Mouse (Mus musculus) forebrain, postnatal 0 days (tissue): ENCODE measurements around the gene Fxyd5. TPM values are rescaled to one million over a fixed set of nuclear protein-coding genes. Genes with fewer than 3 reads are reported as not detected.

ENCODE experiments used
- ATAC-seq: fragments of 200-750 bp; cut with Nextera tagmentation; 2 replicates; pipeline ENCODE4 v1.8.0; 2017; ENCODE audit warnings: mild to moderate bottlenecking, moderate library complexity
- DNase-seq: peaks from one replicate; pipeline ENCODE4 v3.0.0-alpha.2; 2015
- H3K27ac ChIP-seq: fragments of 300-500 bp; sonication (generic); 2 replicates; pipeline ENCODE4 v1.5.1; 2014; ENCODE audit warnings: low read depth, mild to moderate bottlenecking, antibody characterized with exemption, low read length, moderate library complexity, mixed read lengths
- H3K27me3 ChIP-seq: fragments of 300-500 bp; sonication (generic); 2 replicates; pipeline ENCODE4 v1.6.1; 2014; ENCODE audit warnings: mild to moderate bottlenecking, low read length, mixed read lengths; ENCODE audit not compliant: insufficient read depth
- H3K36me3 ChIP-seq: fragments of 300-500 bp; sonication (generic); 2 replicates; pipeline ENCODE4 v1.6.1; 2014; ENCODE audit warnings: mild to moderate bottlenecking, moderate library complexity; ENCODE audit not compliant: insufficient read depth
- H3K4me1 ChIP-seq: fragments of 300-500 bp; sonication (generic); 2 replicates; pipeline ENCODE4 v1.6.1; 2014; ENCODE audit warnings: antibody characterized with exemption; ENCODE audit not compliant: insufficient read depth
- H3K4me2 ChIP-seq: fragments of 300-500 bp; sonication (generic); 2 replicates; pipeline ENCODE4 v1.6.1; 2014; ENCODE audit warnings: low read depth, mild to moderate bottlenecking, moderate library complexity
- H3K4me3 ChIP-seq: fragments of 300-500 bp; sonication (generic); 2 replicates; pipeline ENCODE4 v1.5.1; 2014; ENCODE audit warnings: low read depth, low read length, mixed read lengths
- H3K9ac ChIP-seq: fragments of 300-500 bp; sonication (generic); 2 replicates; pipeline ENCODE4 v1.6.1; 2014; ENCODE audit warnings: mild to moderate bottlenecking
- H3K9me3 ChIP-seq: fragments of 300-500 bp; sonication (generic); 2 replicates; pipeline ENCODE4 v1.6.1; 2016; ENCODE audit warnings: low read length
- CTCF ChIP-seq: sonication (generic); IDR thresholded peaks from 2 replicates; pipeline ENCODE4 v1.5.1; 2016; ENCODE audit warnings: antibody characterized with exemption, control low read depth, low read depth
- WGBS: fragments of 180-500 bp; shearing (Covaris S2); extraction: QIAGEN DNeasy Blood & Tissue Kit; methylation state at CpG from one replicate; pipeline ENCODE4 v1.1.7; 2014; 5-methylcytosine and 5-hydroxymethylcytosine counted together
- polyA plus RNA-seq: library from polyadenylated mRNA; unstranded; fragments of >200 nt; fragmentation: Nextera tagmentation; extraction: Ambion mirVana; gene quantifications from 2 replicates; pipeline ENCODE4 v1.2.1, GENCODE M21; 2015
- total RNA-seq: library from RNA; depleted of rRNA; stranded (reverse); fragments of >200 nt; gene quantifications from 2 replicates; pipeline ENCODE4 v1.2.3, GENCODE M21; 2014

Fxyd5 gene
- total and polyA plus RNA-seq, 2 experiments from 2014 or later = 19.9 to 25.1 TPM

DNA sequence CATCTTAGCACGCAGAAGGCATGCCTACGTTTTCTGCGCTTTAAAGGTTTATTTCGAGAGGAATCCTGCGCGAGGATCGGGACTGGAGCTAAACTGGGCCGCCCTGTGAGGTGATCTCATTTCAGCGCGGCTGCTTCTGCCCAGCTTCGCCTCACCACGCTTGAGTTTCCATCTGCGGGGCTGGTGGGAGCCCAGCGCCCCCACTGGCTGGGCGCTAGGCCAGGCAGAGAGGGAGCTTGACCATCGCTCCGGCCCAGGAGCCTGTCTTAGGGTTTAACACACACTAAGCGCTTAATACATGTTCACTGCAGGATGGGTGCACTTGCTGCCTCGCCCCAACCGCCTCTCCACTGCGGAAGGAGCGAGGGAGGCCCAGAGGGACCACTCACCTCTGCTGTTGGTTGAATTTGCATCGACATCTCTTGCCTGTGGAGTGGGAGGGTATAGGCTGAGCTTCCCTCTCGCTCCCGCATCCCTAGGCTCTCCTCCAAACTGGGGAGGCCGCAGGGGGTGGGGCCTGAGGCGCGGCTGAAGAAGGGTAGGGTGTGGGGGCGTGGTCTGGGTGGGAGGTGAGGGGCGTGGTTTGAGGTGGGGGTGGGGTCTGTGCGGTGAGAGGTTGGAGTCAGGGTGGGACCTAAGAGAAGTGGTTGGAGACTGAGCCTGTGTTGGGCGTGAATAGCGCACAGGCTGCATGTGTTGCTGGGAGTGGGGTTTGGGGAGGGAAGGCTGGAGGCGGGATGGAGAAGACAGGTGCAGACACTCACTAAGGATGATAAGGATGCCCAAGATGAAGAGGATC lies 10.6 kb upstream of the Fxyd5 start:
- Histone ChIP-seq H3K9ac (peak overlapping the region; percentile 22; the same call in 1 of the 2 replicates), H3K27ac (no peak overlapping the region), H3K27me3 (peaks cover 19% of the 10 kb centered on the region), H3K4me1 (peaks cover 16% of the 10 kb centered on the region), H3K4me3 (peak overlapping the region; percentile 23), H3K4me2 (peak overlapping the region; percentile 65), H3K9me3 (no peaks in the 10 kb centered on the region), H3K36me3 (no peaks in the 10 kb centered on the region)
- ATAC-seq (peak; percentile 6; the same call in 1 of the 2 replicates), DNase-seq (peak; percentile 52)
- WGBS = 4% methylated on average over 34 of the region's 34 CpGs
- peak; percentile 36 for TF ChIP-seq CTCF

DNA sequence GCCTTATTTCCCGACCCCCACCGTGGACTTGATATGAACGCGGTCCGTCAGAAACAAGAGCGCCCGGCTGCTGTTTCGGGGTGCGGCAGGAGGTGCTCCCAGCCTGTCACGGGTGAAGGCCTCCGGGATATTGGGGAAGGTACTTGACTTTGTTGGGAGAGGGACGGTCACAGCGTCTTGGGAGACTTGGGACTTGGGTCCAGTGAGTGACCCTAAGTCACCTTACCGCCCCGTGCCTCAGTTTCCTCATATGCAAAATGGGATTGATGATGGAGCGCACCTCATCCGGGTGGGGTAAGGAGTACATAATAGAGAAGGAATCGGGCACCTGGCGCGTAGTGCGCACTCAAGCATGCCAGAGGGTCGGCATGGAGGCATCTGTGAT lies 10.0 kb upstream of the Fxyd5 start:
- peak overlapping the region; percentile 22; the same call in 1 of the 2 replicates for H3K9ac ChIP-seq

DNA sequence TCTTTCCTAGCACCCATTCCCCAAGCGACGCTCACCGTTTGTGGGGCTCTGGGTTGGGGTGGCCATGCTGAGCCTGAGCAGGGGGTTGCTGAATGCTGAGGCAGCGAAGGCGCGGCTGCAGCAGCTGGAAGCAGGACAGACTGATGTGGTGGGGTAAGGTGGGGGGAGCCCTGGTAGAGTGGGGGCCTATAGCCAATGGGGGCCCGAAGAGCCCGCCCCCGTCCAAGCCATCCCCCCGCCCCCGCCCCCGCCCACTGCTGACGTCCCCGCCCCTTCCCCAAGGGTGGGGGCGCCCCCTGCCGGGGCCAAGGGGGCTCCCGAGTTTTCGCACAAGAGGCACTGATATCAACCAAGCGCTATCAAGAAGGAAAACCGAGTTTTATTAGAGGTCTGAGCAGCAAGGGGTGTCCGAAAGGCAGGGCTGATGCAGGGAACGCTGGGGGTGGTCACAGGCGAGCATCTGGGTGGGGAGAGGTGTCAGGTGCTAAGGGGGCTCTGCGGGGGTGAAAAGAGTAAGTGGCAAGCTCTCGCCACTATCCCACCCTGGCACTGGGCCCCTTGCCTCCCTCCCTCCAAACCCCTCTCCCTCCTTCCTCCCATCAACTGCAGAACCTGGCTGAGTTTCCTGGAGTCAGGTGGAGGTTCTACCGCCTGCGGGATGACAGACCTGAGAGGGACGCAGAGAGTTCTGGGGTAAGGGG lies 9.2 kb upstream of the Fxyd5 start, which contains the start of gene Fxyd7:
Gene Fxyd7, minus strand, starts transcription at position 147 of the 701 bp plus-strand sequence.
- 2% methylated on average over 26 of the region's 28 CpGs for WGBS
- Histone ChIP-seq H3K27me3 (peaks cover 19% of the 10 kb centered on the region), H3K4me3 (peak within 1 kb of the TSS; percentile 46), H3K4me2 (peak within 1 kb of the TSS; percentile 65), H3K4me1 (peaks cover 16% of the 10 kb centered on the region), H3K27ac (0 out of 2 replicates have a peak within 1 kb of the TSS, but pooled peaks have one; percentile 6), H3K9me3 (no peaks in the 10 kb centered on the region), H3K9ac (peak within 1 kb of the TSS; percentile 51), H3K36me3 (no peaks in the 10 kb centered on the region)
- peak; percentile 14 for ATAC-seq
- peak; percentile 43 for DNase-seq
- TF ChIP-seq CTCF = peak; percentile 19; the same call in 1 of the 2 replicates

More for the DNA sequence above, 10.0 kb upstream of the Fxyd5 start:
- Histone ChIP-seq H3K4me3 (peak overlapping the region; percentile 23; the same call in 1 of the 2 replicates), H3K4me2 (peak overlapping the region; percentile 65), H3K9me3 (no peaks in the 10 kb centered on the region), H3K36me3 (no peaks in the 10 kb centered on the region), H3K27ac (no peak overlapping the region), H3K4me1 (peaks cover 16% of the 10 kb centered on the region), H3K27me3 (peaks cover 19% of the 10 kb centered on the region)
- 3% methylated on average over 22 of the region's 22 CpGs for WGBS
- ATAC-seq (no peak), DNase-seq (no peak)
- TF ChIP-seq CTCF = no peak

- peak; percentile 68 for DNase-seq
- peak overlapping the region; percentile 46 for H3K4me3 ChIP-seq
- H3K27me3 ChIP-seq = peaks cover 19% of the 10 kb centered on the region
- H3K4me2 ChIP-seq = peak overlapping the region; percentile 65
- TF ChIP-seq CTCF = no peak
- no peaks in the 10 kb centered on the region for H3K9me3 ChIP-seq
- peaks cover 16% of the 10 kb centered on the region for H3K4me1 ChIP-seq
- H3K36me3 ChIP-seq = no peaks in the 10 kb centered on the region
- peak; percentile 17; the same call in 1 of the 2 replicates for ATAC-seq
- H3K9ac ChIP-seq = peak overlapping the region; percentile 51
- no peak overlapping the region for H3K27ac ChIP-seq
- WGBS = 2% methylated on average over 9 of the region's 9 CpGs
These were observed 8.6 kb upstream of the Fxyd5 start for GRCm38 (mm10) chr7:31050921-31051320.

- 4% methylated on average over 6 of the region's 6 CpGs for WGBS
- no peak for DNase-seq
- peak overlapping the region; percentile 65 for H3K4me2 ChIP-seq
- no peak for TF ChIP-seq CTCF
- peaks cover 16% of the 10 kb centered on the region for H3K4me1 ChIP-seq
- peak overlapping the region; percentile 51 for H3K9ac ChIP-seq
- peak overlapping the region; percentile 46 for H3K4me3 ChIP-seq
- peaks cover 19% of the 10 kb centered on the region for H3K27me3 ChIP-seq
- H3K27ac ChIP-seq = 0 out of 2 replicates have a peak overlapping the region, but pooled peaks have one; percentile 6
- no peaks in the 10 kb centered on the region for H3K36me3 ChIP-seq
- no peaks in the 10 kb centered on the region for H3K9me3 ChIP-seq
- no peak; the same call in 1 of the 2 replicates for ATAC-seq
These were observed 8.2 kb upstream of the Fxyd5 start for GRCm38 (mm10) chr7:31050487-31050886.

DNA sequence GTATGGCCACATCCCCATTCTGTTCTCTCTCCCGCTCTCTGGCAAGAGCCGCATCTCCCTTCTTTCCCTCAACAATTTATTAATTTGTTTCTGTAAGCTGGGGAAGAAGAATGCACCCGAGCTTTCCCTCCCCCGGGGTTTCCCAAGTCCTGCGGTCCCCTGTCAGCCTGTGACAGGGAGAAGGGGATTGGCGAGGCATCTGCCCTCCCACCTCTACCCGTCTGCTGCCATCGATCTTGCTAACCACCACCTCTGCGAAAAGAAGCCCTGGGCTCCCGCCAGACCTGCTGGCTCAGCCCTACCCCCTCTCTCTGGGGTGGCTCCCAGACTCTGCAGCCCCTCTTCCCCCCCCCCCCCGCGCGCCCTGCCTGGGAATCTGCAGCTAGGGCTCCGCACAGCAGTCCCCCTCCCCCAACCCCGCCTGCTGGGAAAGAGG lies 7.6 kb upstream of the Fxyd5 start:
- Histone ChIP-seq H3K9me3 (no peaks in the 10 kb centered on the region), H3K4me3 (peak overlapping the region; percentile 46), H3K27me3 (peaks cover 19% of the 10 kb centered on the region), H3K36me3 (no peaks in the 10 kb centered on the region), H3K27ac (peak overlapping the region; percentile 6; the same call in 1 of the 2 replicates), H3K4me2 (peak overlapping the region; percentile 65), H3K4me1 (peaks cover 16% of the 10 kb centered on the region), H3K9ac (peak overlapping the region; percentile 51)
- WGBS = 4% methylated on average over 14 of the region's 15 CpGs
- ATAC-seq (peak; percentile 33), DNase-seq (peak; percentile 49)
- no peak for TF ChIP-seq CTCF
